Mouse (Mus musculus): ENCODE results near the gene Supt5.

- TF ChIP-seq CTCF (IDR thresholded peaks at IDR 0.05; ENCODE audit: extremely low read depth, insufficient read depth, insufficient read length, insufficient replicate concordance) (no peak), POLR2A (IDR thresholded peaks at IDR 0.05; ENCODE audit: low read depth, low read length) (no peak)
Observed at GRCm38 (mm10) chr7:28354596-28354995, 16.1 kb upstream of the Supt5 start.
